Mouse (Mus musculus) kidney, embryonic 14.5 days (tissue): ENCODE data around the gene Bcl6b. TPM values are rescaled to one million over a fixed set of nuclear protein-coding genes. Genes with fewer than 3 reads are reported as not detected.

Source experiments
- ATAC-seq: fragments of 200-750 bp; cut with Nextera tagmentation; 2 replicates; pipeline ENCODE4 v1.8.0; 2017; ENCODE audit warnings: moderate number of reproducible peaks, mild to moderate bottlenecking, moderate TSS enrichment, moderate library complexity; ENCODE audit not compliant: low FRiP score, low TSS enrichment
- H3K27ac ChIP-seq: fragments of 300-500 bp; sonication (generic); 2 replicates; pipeline ENCODE4 v1.5.1; 2014; ENCODE audit warnings: low read depth, mild to moderate bottlenecking, low read length, moderate library complexity, mixed read lengths
- H3K27me3 ChIP-seq: fragments of 300-500 bp; sonication (generic); 2 replicates; pipeline ENCODE4 v1.6.1; 2014; ENCODE audit warnings: mild to moderate bottlenecking, low read length; ENCODE audit not compliant: control insufficient read depth, insufficient read depth
- H3K36me3 ChIP-seq: fragments of 300-500 bp; sonication (generic); 2 replicates; pipeline ENCODE4 v1.6.1; 2014; ENCODE audit warnings: low read length, mixed read lengths; ENCODE audit not compliant: control insufficient read depth, insufficient read depth
- H3K4me1 ChIP-seq: fragments of 300-500 bp; sonication (generic); 2 replicates; pipeline ENCODE4 v1.6.1; 2014; ENCODE audit warnings: low read length, mixed read lengths; ENCODE audit not compliant: control insufficient read depth, insufficient read depth
- H3K4me2 ChIP-seq: fragments of 300-500 bp; sonication (generic); replicated peaks from 2 replicates; pipeline ENCODE4 v1.6.1; 2014; ENCODE audit warnings: low read depth, mild to moderate bottlenecking, low read length
- H3K4me3 ChIP-seq: fragments of 300-500 bp; sonication (generic); 2 replicates; pipeline ENCODE4 v1.5.1; 2014; ENCODE audit warnings: mild to moderate bottlenecking, low read length
- H3K9ac ChIP-seq: fragments of 300-500 bp; sonication (generic); 2 replicates; pipeline ENCODE4 v1.6.1; 2014; ENCODE audit warnings: low read depth, mild to moderate bottlenecking, low read length, moderate library complexity
- H3K9me3 ChIP-seq: fragments of 300-500 bp; sonication (generic); 2 replicates; pipeline ENCODE4 v1.6.1; 2016; ENCODE audit warnings: low read length; ENCODE audit not compliant: control insufficient read depth
- WGBS: fragments of 180-500 bp; shearing (Covaris S2); extraction: QIAGEN DNeasy Blood & Tissue Kit; methylation state at CpG from one replicate; pipeline ENCODE4 v1.1.7; 2014; 5-methylcytosine and 5-hydroxymethylcytosine counted together
- polyA plus RNA-seq: library from polyadenylated mRNA; unstranded; fragments of >200 nt; fragmentation: Nextera tagmentation; extraction: Ambion mirVana; gene quantifications from 2 replicates; pipeline ENCODE4 v1.2.1, GENCODE M21; 2014

Gene Bcl6b
- polyA plus RNA-seq, 1 experiment from 2014 or later = 20.0 TPM

DNA sequence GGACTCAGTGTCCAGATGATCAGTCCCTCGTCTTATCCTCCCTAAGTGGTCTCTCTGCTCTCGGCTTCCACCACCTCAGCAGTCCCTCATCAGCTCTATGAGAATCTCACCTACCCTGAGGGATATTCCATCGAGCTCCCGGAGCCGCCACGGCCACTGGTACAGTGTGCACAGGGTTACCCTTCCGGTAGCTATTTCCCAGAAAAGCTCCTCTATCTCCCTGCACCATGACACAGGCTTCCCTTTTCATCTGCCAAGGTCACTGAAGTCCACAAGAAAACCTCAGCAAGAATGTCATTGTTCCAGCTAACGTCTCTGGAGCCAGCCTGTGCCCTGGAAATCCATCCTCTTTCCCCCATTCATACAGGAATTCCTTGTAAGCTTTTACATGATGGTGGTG lies 22.3 kb upstream of the Bcl6b start:
- Histone ChIP-seq H3K27ac (no peak overlapping the region), H3K9me3 (no peaks in the 10 kb centered on the region), H3K4me3 (no peak overlapping the region), H3K4me2 (no peak overlapping the region), H3K4me1 (no peaks in the 10 kb centered on the region), H3K36me3 (no peaks in the 10 kb centered on the region), H3K27me3 (peaks cover 45% of the 10 kb centered on the region), H3K9ac (no peak overlapping the region)
- no peak for ATAC-seq
- WGBS = 76% methylated on average over 8 of the region's 8 CpGs

DNA sequence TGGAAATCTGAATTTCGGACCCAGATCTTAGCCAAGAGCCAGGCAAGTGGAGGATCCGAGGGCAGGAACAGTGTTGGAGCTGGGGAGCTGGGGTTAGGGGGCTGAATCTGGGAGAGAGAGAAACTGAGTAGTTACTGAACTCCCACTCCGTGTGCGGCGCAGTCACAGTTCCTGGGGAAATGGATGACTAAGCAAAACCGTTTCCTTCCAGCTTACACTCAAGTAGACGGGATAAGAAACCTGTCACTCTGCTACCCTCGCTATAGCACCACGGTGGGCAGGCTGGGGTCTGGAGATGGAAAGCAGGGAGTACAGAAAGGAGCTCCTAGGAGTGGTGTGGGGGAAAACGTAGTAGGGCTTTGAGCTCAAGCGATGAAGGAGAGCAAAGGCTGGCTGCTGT lies 20.6 kb upstream of the Bcl6b start:
- H3K9me3 ChIP-seq = no peaks in the 10 kb centered on the region
- H3K4me3 ChIP-seq = no peak overlapping the region
- H3K27me3 ChIP-seq = peaks cover 45% of the 10 kb centered on the region
- no peak overlapping the region for H3K9ac ChIP-seq
- no peaks in the 10 kb centered on the region for H3K4me1 ChIP-seq
- H3K4me2 ChIP-seq = no peak overlapping the region
- no peaks in the 10 kb centered on the region for H3K36me3 ChIP-seq
- no peak for ATAC-seq
- WGBS = 66% methylated on average over 11 of the region's 11 CpGs
- no peak overlapping the region for H3K27ac ChIP-seq

DNA sequence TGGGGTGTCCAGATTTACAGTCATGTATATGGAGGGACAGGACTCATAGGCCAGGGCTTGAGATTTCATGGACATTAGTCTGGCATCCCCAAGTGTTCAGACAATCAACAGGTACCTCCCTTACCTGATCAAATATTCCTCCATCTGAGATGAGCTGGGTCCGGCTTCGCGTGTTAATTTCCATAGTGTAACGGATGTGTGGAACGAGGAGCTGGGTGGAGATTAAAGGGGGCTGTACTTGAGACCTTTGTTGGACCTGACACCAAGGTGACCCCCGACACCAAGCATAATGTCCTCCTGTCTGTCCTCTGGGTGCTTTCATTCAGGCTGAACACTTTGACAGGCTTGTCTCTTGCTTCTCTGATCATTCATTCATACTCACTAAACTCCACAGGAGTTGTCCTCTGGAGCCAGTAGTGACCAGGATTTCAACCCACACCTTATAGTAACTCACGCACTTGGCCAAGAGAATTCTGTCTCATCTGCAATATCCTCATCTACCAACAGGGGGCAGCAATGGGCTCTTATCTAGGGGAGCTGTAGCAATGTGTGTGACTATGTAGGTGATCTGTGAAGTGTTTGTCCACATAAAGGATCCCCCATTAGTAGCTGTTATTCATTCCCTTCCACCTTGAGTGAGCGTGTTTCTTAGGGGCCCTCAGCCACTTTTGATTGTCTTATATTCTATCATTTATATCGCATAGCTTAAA lies 17.7 kb upstream of the Bcl6b start:
- Histone ChIP-seq H3K9ac (no peak overlapping the region), H3K4me3 (no peak overlapping the region), H3K9me3 (no peaks in the 10 kb centered on the region), H3K4me1 (no peaks in the 10 kb centered on the region), H3K4me2 (no peak overlapping the region), H3K36me3 (no peaks in the 10 kb centered on the region), H3K27me3 (peaks cover 20% of the 10 kb centered on the region), H3K27ac (no peak overlapping the region)
- ATAC-seq = peak; percentile 39; the same call in 1 of the 2 replicates
- WGBS = 55% methylated on average over 9 of the region's 9 CpGs

GRCm38 (mm10) chr11:70242591-70242990 lies 13.0 kb upstream of the Bcl6b start:
- Histone ChIP-seq H3K4me1 (peaks cover 12% of the 10 kb centered on the region), H3K27ac (no peak overlapping the region), H3K4me3 (no peak overlapping the region), H3K27me3 (peaks cover 6% of the 10 kb centered on the region), H3K4me2 (no peak overlapping the region), H3K9ac (no peak overlapping the region), H3K36me3 (no peaks in the 10 kb centered on the region), H3K9me3 (no peaks in the 10 kb centered on the region)
- ATAC-seq = no peak
- WGBS = 66% methylated on average over 11 of the region's 11 CpGs

DNA sequence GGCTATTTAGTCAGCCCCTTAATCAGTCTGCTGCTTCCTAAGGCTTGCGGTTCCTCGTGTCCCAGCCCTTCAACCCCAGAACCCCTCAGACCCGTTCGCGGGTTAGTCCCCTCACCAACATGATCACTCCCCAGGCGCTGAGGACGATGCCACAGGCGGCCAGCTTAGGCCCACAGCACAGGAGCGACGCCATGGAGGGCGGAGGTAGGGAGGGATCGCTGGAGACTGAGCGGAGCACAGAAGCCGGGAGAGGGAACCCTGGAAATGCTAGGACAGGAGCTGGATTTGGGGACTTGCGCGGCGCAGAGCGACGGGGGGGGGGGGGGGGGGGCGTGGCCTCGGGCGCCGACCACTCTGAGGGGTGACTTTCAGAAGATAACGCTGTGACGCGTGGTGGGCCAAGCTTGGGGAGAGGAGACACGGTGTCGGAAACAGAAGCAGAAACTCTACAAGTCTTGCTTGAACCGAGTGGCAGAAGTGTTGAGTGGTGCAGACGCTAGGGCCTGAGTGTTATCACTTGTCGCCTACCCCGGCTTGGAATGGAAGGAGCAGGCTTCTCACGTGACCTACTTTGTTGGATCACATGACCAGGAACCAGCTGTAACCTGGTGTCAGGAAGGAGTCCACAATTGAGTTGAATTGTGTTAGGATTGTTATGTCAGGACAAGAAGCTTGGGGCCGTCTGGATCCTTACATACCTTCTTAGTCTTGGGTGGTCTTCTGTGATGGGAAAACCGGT lies 10.1 kb upstream of the Bcl6b start, which contains the start of the genes Gm21988 and Rnasek:
Gene Gm21988 (minus strand): TSS at position 290 of the 739 bp plus-strand sequence.
Gene Rnasek (minus strand): TSS at position 302 of the 739 bp plus-strand sequence.
- Histone ChIP-seq H3K9ac (peak within 1 kb of the TSS; percentile 89), H3K36me3 (peaks cover 13% of the 10 kb centered on the region), H3K4me1 (peaks cover 23% of the 10 kb centered on the region), H3K27ac (peak within 1 kb of the TSS; percentile 85), H3K4me3 (peak within 1 kb of the TSS; percentile 96), H3K9me3 (no peaks in the 10 kb centered on the region), H3K4me2 (peak within 1 kb of the TSS; percentile 96), H3K27me3 (no peaks in the 10 kb centered on the region)
- WGBS = 1% methylated on average over 32 of the region's 35 CpGs
- ATAC-seq = peak; percentile 53

DNA sequence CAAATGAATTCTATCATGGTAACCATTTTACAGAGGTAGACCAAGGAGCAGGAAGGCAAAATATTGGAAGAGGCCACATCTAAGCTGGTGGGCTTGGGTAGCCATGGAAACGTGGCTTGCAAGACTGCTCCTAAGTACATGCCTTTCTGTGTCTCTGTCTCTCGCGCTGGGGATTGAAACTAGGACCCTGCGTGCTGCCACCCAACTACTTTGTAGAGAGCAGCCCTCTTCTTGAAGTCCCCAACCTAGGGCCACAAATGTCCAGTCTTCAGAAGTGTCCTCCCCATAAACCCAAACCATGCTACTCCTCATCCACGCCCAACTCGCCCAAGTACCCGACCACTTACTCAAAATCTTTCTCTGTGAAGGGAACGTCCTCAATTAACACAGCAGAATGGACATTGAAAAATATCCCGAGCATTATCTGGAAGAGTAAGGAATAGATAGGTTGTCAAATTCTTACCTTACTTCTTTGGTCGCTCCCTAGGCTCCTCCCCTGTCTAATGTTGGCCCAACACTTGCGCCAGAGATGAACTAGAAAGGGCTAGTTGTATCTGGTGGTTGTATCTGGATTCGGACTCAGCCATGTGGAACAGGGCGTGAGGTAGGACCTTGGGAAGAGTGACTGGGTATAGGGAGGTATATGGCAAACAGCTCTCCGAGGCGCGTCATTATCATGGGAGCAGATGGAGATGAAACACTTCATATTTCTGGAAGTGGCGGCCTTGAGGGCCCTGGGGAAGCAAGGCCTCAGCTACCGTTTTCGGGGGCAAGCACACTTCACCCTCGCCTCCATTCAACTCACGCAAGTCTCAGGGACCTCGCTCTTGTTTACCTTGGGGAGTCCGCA lies 9.2 kb upstream of the Bcl6b start:
- Histone ChIP-seq H3K27me3 (no peaks in the 10 kb centered on the region), H3K4me1 (peaks cover 23% of the 10 kb centered on the region), H3K27ac (peak overlapping the region; percentile 85), H3K9ac (peak overlapping the region; percentile 89), H3K4me2 (peak overlapping the region; percentile 96), H3K9me3 (no peaks in the 10 kb centered on the region), H3K36me3 (peaks cover 17% of the 10 kb centered on the region), H3K4me3 (peak overlapping the region; percentile 96)
- ATAC-seq = no peak
- 12% methylated on average over 23 of the region's 23 CpGs for WGBS

GRCm38 (mm10) chr11:70237457-70238167 lies 8.0 kb upstream of the Bcl6b start, which contains the start of gene 0610010K14Rik:
Gene 0610010K14Rik (minus strand): TSS chr11:70237914.
- Histone ChIP-seq H3K4me1 (peaks cover 23% of the 10 kb centered on the region), H3K9me3 (no peaks in the 10 kb centered on the region), H3K4me3 (peak within 1 kb of the TSS; percentile 96), H3K9ac (peak within 1 kb of the TSS; percentile 89), H3K27ac (peak within 1 kb of the TSS; percentile 85), H3K4me2 (peak within 1 kb of the TSS; percentile 96), H3K27me3 (no peaks in the 10 kb centered on the region), H3K36me3 (peaks cover 17% of the 10 kb centered on the region)
- peak; percentile 94 for ATAC-seq
- WGBS = under 1% methylated on average over 61 of the region's 70 CpGs

DNA sequence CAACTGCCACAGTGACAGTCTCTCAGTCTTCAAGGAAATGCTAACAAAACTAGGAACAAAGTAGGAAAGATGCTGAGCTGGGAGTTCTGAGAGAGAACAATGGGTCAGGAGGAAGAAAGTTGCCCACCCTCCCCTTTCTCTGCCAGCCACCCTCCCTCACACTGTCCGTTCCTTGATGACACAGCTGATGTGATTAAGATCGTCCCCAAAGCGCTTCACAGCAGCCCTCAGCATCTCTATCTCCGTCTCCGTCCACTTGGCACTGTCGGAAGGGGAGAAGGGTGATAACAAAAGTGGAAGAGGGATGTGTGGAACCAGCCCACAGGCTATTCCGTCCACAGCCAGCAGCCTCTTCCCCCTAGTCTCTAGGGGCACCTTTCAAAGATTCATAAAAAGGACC lies 7.1 kb upstream of the Bcl6b start:
- no peak for ATAC-seq
- peak overlapping the region; percentile 96 for H3K4me3 ChIP-seq
- H3K9ac ChIP-seq = peak overlapping the region; percentile 89; the same call in 1 of the 2 replicates
- 46% methylated on average over 7 of the region's 7 CpGs for WGBS
- H3K27me3 ChIP-seq = no peaks in the 10 kb centered on the region
- H3K36me3 ChIP-seq = peaks cover 17% of the 10 kb centered on the region
- H3K4me1 ChIP-seq = peaks cover 23% of the 10 kb centered on the region
- peak overlapping the region; percentile 82 for H3K4me2 ChIP-seq
- H3K27ac ChIP-seq = peak overlapping the region; percentile 85; the same call in 1 of the 2 replicates
- H3K9me3 ChIP-seq = no peaks in the 10 kb centered on the region
